Mouse (Mus musculus) large intestine, adult 2 months (tissue): ENCODE results near the gene Rhcg. TPM values are rescaled to one million over a fixed set of nuclear protein-coding genes. Genes with fewer than 3 reads are reported as not detected.

ENCODE experiments used
- DNase-seq: peaks from one replicate; pipeline ENCODE4 v3.0.0-alpha.2; 2012; ENCODE audit warnings: low read depth, low spot score
- WGBS: fragments of 180-500 bp; shearing (Covaris S2); methylation state at CpG from one replicate; pipeline ENCODE4 v1.1.7; 2018; 5-methylcytosine and 5-hydroxymethylcytosine counted together
- polyA plus RNA-seq: library from polyadenylated mRNA; depleted of rRNA; stranded (reverse); fragments of >200 nt; gene quantifications from 2 replicates; pipeline ENCODE4 v1.2.3, GENCODE M21; 2012; rRNA removed

The Rhcg gene
- polyA plus RNA-seq, 1 experiment = 0.06 TPM

DNA sequence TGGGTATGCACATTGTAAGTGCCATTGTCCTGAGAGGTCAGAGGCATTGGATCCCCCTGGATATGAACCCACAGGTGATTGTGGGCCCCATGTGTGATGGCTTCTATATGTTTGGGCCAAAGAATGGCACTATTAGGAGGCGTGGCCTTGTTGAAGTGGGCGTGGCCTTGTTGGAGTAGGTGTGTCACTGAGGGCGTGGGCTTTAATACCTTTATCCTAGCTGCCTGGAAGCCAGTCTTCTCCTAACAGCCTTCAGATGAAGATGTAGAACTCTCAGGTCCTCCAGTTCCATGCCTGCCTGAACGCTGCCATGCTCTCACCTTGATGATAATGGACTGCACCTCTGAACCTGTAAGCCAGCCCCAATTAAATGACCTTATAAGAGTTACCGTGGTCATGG is 55.1 kb downstream of the Rhcg start:
- DNase-seq = no peak
- WGBS = 32% methylated on average over 5 of the region's 5 CpGs

DNA sequence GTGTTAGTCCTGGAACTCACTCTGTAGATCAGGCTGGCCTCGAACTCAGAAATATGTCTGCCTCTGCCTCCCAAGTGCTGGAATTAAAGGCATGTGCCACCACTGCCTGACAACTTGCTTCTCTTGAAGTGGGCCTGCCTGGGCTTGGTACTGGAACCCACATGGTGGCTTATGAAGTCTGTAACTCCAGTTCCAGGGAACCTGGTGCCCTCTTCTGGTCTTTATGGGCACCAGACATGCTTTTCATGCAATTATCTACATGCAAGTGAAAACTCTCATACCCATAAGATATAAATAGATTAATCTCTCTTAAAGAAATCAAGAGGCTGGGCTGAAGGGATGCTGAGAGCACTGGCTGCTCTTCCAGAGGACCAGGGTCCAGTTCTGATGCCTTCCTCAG is 58.8 kb downstream of the Rhcg start:
- WGBS = 56% methylated on average over 1 of the region's 1 CpGs
- no peak for DNase-seq

DNA sequence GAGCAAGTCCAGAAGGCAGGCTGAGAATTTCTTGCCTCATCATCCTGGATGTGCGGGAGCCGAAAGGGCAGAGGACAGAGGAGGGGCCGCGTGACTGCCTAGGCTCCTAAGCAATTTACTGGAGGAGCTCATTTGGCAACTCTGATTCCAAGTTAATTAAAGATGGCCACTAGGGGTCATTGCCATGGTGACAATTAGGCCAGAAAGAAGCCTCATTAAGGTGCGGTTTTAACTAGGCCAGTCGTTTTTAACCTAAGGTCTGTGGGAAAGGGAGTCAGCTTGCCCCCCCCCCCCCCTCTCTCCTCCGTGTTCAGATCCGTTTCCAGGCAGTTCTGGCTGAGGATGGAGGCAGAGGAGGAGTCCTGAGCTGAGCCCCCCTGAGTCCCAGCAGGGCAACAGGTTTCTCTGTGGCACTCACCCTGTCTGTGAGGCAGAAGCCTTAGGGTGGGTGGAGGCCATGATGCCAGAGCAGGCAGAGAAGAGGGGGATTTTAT is 59.7 kb downstream of the Rhcg start:
- 8% methylated on average over 8 of the region's 8 CpGs for WGBS

DNA sequence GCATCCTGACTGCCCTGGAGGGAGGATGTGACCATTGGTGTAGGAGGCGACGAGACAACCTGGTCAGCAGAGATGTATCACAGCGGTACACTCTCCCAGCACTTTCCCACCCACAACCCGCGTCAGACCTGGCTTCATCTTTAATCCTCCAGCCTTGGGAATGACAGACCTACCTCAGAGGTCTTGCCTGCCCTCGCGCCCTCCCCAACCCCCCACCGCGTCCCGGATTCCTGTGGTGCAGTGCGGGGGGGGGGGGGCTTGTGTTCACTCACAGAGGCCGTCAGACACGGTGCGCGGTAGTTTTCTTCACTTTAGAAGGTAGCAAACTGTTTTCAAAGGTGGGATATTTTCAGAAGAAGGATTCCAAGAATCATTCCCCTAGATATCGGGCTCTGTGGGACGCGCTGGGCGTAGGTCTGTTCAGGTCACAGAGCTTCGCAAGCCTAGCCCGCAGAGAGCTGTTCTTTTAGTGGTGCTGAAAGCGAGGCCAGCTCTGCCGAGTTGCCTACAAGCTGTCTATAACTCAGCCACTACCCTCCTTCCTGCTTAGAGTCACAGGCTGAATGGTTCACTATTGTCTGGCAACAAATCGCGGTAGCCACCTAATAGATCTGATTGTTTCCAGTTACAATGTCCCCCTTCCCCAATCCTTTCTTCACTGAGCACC is 62.0 kb downstream of the Rhcg start:
- no peak for DNase-seq
- 4% methylated on average over 25 of the region's 25 CpGs for WGBS

More for the DNA sequence above, 59.7 kb downstream of the Rhcg start:
- DNase-seq = no peak

DNA sequence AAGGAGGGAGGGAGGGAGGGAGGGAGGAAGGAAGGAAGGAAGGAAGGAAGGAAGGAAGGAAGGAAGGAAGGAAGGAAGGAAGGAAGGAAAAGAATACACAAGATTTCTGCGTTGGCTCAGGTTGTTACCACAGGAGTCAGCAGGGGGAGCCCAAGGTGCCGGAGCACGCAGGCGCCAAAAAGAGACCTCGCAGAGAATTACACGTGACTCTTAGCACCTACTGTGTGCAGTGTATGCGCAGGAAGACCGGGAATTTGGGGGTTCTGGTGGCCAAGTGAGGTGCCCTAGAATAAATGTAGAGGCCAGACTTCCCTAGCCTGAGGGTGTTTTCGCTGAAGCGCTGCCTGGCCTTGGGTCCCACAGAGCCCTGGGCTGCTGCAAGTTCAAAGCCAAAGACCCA is 64.8 kb downstream of the Rhcg start:
- WGBS = 9% methylated on average over 10 of the region's 10 CpGs
- DNase-seq = no peak

DNA sequence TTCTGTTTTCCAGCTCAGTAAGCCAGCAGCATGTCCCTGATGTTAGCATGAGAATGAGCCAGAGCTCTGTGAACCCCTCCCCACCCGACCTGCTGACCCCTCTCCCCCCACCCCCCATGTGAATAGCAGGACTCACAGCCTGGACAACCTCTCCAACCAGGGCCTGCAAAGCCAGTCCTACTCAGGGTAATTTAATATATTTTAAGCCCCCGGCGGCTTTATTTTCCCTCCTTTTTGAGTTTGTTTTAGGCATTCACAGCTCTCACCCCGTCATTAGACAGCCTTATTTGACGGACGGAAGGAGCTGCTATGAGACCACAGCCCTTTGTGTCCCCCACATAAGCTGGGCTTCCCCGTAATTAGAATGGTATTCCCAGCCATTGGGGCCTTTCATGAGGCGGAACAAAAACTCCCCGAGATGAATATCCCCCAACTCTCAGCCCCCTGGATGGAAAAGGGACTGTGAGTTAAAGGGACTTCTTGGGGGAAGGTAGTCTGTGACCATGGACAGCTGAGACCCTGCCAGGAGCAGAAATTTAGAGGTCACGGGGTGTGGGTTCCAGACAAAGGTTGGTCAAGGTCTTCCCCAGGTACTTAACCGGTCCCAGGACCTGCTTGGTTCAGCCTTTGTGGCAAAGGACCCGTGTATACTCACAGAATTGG is 68.4 kb downstream of the Rhcg start:
- no peak for DNase-seq
- WGBS = 36% methylated on average over 12 of the region's 12 CpGs

DNA sequence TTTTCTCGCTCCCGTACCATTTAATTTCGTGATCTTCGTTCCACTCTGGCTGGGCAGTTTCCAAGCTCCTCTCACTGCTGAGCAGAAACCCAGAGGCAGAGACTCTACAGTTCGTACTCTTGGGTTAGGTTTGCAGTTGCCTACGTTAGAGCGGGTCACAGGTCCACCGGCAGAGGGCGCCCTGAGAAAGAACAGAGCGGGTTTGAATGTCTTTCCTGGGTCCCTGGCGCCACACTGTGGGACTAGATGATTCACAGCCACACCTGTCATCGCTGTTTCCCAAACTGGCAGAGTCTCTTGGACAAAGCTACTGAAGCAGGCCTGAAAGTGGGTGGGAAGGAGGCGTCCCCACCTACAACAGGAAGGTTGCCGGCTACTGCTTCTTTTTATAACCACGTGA is 70.4 kb downstream of the Rhcg start:
- DNase-seq = peak; percentile 38
- WGBS = 2% methylated on average over 15 of the region's 15 CpGs

DNA sequence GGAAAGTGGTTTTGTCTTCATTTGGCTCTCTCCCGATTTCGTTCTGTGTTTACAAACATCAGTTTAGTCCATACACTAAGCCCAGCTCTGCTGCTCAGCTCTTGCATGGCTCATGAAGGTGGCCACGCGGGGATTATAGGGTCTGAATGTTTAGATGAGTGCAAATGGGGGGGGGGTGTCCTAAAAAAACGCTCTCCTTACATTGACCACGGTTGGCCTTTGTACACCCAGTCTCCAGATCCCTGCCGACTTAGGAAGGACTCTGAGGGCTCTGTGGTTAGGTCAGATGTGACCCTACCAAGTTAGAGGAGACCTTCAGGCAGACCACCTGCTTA is 72.4 kb downstream of the Rhcg start:
- WGBS = 9% methylated on average over 7 of the region's 7 CpGs

DNA sequence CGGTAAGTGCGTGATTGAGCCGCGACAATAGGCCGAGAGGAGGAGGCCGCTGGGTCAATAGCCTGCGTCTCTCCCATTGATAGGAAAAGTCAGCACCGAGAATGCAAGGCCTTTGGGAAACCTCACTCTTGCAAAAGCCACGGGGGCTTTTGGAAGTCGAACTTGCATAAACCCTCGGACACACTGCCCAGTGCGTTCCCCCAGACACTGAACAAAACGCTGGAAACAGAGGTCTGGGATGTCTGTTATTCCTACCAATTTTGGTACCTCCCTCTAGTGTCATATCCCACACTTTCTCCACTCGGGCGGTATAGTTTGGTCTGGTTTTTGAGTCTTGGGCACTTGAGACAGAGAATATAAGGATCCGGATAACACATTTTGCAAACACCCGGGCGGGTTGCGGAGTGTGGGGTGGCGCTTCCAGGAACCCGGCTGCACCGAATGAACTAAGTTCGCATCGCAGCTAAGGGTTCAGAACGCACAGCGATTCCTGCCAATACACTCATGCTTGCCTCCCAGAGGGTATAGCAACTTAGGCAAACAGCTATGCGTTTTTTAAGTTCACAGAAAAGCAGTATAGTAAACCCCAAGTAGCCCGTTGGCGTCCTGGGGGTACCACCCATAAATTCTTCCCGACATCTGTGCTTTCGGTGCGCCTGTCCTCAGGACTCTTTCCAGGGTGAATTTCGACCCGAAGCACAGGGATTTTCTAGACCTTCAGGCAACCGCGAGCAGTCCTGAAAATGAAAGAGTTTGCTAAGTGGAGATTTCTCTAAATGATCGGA is 73.0 kb downstream of the Rhcg start:
- 4% methylated on average over 37 of the region's 37 CpGs for WGBS
- DNase-seq = no peak

More for the DNA sequence above, 72.4 kb downstream of the Rhcg start:
- no peak for DNase-seq

Other genes with a start within 250 kb of the Rhcg start
- 0.05 TPM in 1 of 2 replicates, not detected in the other for gene Rlbp1, start 230.6 kb downstream of the Rhcg start, polyA plus RNA-seq
- gene Fanci, start 225.7 kb downstream of the Rhcg start, polyA plus RNA-seq = 1.3 and 2.2 TPM in 2 replicates
- gene Polg, start 151.3 kb downstream of the Rhcg start, polyA plus RNA-seq = 33.1 and 39.0 TPM in 2 replicates
- 2.2 and 3.0 TPM in 2 replicates for gene Ticrr, start 42.5 kb upstream of the Rhcg start, polyA plus RNA-seq
- gene Kif7, start 98.1 kb upstream of the Rhcg start, polyA plus RNA-seq = 0.40 and 0.63 TPM in 2 replicates
- 14.5 and 16.5 TPM in 2 replicates for gene Plin1, start 115.2 kb upstream of the Rhcg start, polyA plus RNA-seq
- 18.9 and 27.5 TPM in 2 replicates for gene Pex11a, start 125.5 kb upstream of the Rhcg start, polyA plus RNA-seq
- 0.05 and 0.10 TPM in 2 replicates for gene Wdr93, start 125.5 kb upstream of the Rhcg start, polyA plus RNA-seq
- gene Mesp1, start 176.1 kb upstream of the Rhcg start, polyA plus RNA-seq = 0.69 and 0.85 TPM in 2 replicates
- 0.35 and 0.64 TPM in 2 replicates for gene Mesp2, start 193.1 kb upstream of the Rhcg start, polyA plus RNA-seq
- 4,692 and 5,417 TPM in 2 replicates for gene Anpep, start 243.4 kb upstream of the Rhcg start, polyA plus RNA-seq